Mouse (Mus musculus) heart, postnatal 0 days (tissue): Measurements from ENCODE around the gene Arhgap45.

Source experiments
- CTCF ChIP-seq: IDR thresholded peaks from 2 replicates; pipeline ENCODE4 v1.5.1; 2016; ENCODE audit warnings: antibody characterized with exemption, control low read depth, low read depth
- EP300 ChIP-seq: IDR thresholded peaks from 2 replicates; pipeline ENCODE4 v1.6.1; 2016; ENCODE audit warnings: antibody characterized with exemption, low read depth

DNA sequence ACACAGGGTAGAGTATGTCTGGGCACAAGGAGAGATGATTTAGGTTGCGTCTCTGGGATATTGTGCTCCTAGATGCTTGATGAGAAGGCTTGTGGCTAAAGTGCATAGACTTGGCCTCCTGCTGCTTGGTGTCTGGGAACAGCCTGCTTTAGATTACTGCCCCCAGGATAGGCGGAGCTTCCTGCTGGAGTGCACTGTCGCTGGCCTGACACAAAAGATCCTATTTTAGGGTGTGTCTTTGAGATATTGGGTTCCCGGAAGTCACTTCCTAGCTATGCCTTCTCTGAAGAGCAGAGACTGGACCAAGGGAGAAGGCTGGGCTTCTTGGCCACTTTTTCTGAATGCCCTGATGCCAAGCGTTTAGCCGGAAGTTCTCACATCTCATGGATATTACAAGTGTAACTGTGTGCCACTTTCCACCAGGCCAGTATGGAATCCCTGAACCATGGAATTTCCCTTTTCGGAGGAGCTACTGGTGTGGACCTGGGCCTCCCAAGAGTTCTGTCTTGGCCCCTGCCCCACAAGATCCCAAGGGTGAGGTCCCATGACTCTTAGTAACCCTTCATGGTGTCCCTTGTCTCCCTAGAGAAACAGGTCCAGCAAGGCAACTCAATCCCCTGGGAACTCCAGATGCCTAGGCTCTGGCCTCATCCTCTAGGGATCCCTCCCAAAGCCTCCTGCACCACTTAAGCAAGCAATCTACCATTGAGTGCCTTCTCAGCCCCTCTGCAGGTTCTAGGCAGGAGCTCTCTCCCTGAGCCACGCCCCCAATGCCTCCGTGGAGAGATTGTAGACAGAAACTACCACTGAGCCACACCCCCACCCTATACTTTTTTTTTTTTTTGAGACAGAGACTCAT is 12.8 kb upstream of the Arhgap45 start:
- no peak for TF ChIP-seq CTCF
- TF ChIP-seq EP300: no peak
